Mouse (Mus musculus) splenic B cell, adult 2 months (primary cell): ENCODE results near the gene Ctsz.

Source experiments
- DNase-seq: peaks from one replicate; pipeline ENCODE4 v3.0.0-alpha.2; 2011; ENCODE audit warnings: low read depth, low spot score
- H3K27me3 ChIP-seq: 2 replicates; pipeline ENCODE4 v1.6.1; 2012; ENCODE audit warnings: mild to moderate bottlenecking, low read length, moderate library complexity, mixed read lengths; ENCODE audit not compliant: control insufficient read depth, poor library complexity, insufficient read depth, severe bottlenecking
- H3K36me3 ChIP-seq: 2 replicates; pipeline ENCODE4 v1.6.1; 2012; ENCODE audit warnings: mild to moderate bottlenecking, low read length, moderate library complexity, mixed read lengths; ENCODE audit not compliant: control insufficient read depth, poor library complexity, insufficient read depth, severe bottlenecking

The Ctsz gene

DNA sequence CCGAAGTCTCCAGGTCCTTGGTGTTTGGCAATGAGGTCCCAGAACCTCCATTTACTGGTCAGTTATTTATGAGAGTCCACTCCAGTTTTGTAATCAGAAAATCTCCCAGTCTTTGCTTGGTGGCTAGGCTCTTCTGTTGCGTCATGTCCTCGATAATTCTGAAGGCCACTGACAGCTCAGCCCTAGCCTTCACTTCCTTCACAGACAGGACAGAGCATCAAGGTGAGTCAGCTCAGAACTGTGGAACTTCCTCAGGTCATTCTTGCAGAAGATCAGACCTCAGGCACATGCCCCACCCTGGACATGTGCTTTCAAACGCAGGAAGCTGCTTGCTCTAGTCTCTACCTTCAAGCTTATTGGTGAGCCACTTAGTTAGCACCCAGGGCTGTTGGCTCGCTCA lies 45.5 kb downstream of the Ctsz start:
- DNase-seq = no peak
- Histone ChIP-seq H3K36me3 (no peaks in the 10 kb centered on the region), H3K27me3 (no peaks in the 10 kb centered on the region; the same call in 1 of the 2 replicates)

DNA sequence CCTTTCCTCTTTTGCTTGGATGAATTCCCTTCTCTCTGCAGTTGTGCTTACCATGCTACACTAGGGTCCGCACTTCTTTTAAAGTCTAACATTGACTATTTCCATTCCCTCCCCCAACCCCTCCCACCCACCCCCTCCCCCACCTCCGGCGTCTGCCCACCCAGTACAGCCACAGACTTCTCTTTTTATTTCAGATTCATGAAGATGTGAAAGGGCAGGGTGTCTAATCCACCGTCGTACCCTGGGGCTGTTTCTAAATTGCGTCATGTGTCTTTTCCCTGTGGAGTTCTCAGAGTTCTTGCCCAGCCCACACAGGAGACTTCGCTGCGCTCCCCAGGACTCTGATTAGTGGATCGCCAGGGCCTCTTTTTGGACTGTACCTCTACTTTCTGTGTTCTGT lies 46.3 kb downstream of the Ctsz start:
- DNase-seq = no peak
- Histone ChIP-seq H3K27me3 (no peaks in the 10 kb centered on the region; the same call in 1 of the 2 replicates), H3K36me3 (no peaks in the 10 kb centered on the region)

DNA sequence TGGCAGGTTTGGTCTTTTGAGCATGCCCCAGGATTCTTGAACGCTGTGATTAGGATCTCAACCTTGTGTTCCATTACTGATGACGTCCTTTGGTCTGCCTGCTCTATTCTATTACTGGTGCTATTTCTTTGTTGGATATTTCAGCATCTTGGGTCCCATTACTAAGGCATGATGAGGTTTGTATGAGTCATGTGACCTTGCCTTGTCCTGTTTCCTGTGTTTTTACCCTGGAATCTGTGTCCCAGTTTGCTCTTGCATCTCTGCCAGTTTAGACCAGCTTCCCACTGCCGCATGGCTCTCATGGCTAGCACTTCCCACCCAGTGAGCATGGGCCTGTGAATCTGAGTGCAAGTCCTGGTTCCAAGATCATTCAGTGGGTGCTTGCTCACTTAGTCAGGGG lies 46.9 kb downstream of the Ctsz start:
- no peaks in the 10 kb centered on the region for H3K36me3 ChIP-seq
- no peaks in the 10 kb centered on the region; the same call in 1 of the 2 replicates for H3K27me3 ChIP-seq
- no peak for DNase-seq

DNA sequence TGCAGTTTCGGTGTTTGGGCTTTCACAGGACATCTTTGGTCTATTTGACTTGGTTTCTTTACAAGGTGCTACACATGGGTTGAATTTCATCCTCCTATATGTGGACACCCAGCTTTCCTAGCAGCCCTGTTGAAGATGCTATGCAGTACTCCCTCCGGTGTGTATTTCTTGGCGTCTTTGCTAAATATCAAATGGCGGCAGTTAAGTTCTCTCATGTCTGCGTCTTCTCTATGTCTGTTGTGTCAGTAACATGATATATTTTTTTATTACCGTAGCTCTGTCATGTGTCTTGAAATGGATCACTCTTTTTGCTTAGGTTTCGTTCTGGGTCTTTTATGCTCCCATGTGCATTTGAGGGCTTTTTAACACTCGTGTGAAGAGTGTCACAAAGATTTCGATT lies 57.8 kb downstream of the Ctsz start:
- no peak for DNase-seq
- H3K36me3 ChIP-seq = no peaks in the 10 kb centered on the region
- no peaks in the 10 kb centered on the region for H3K27me3 ChIP-seq
